Mouse (Mus musculus) R1 (cell line): Measurements from ENCODE around the gene Xrcc5.

Source experiments
- DNase-seq: peaks from one replicate; pipeline ENCODE4 v3.0.0-alpha.2; 2018; ENCODE audit warnings: low read depth, low spot score

Gene Xrcc5

GRCm38 (mm10) chr1:72390420-72390819 is 83.2 kb downstream of the Xrcc5 start:
- no peak for DNase-seq

GRCm38 (mm10) chr1:72399720-72400401 is 92.6 kb downstream of the Xrcc5 start:
- no peak for DNase-seq

GRCm38 (mm10) chr1:72400616-72401015 is 93.4 kb downstream of the Xrcc5 start:
- no peak for DNase-seq

GRCm38 (mm10) chr1:72401331-72402069 is 94.3 kb downstream of the Xrcc5 start:
- DNase-seq = no peak

GRCm38 (mm10) chr1:72406505-72407079 is 99.4 kb downstream of the Xrcc5 start:
- DNase-seq = no peak

- DNase-seq = no peak
These were observed 102.7 kb downstream of the Xrcc5 start for GRCm38 (mm10) chr1:72409936-72410335.

GRCm38 (mm10) chr1:72411108-72411507 is 103.9 kb downstream of the Xrcc5 start:
- no peak for DNase-seq

- no peak for DNase-seq
These were observed 106.0 kb downstream of the Xrcc5 start for GRCm38 (mm10) chr1:72413205-72413604.

GRCm38 (mm10) chr1:72414133-72414532 is 106.9 kb downstream of the Xrcc5 start:
- no peak for DNase-seq

GRCm38 (mm10) chr1:72414561-72415253 is 107.5 kb downstream of the Xrcc5 start:
- peak; percentile 50 for DNase-seq

GRCm38 (mm10) chr1:72418744-72419655 is 111.8 kb downstream of the Xrcc5 start:
- no peak for DNase-seq

GRCm38 (mm10) chr1:72420220-72420619 is 113.0 kb downstream of the Xrcc5 start:
- no peak for DNase-seq

GRCm38 (mm10) chr1:72422121-72422520 is 114.9 kb downstream of the Xrcc5 start:
- no peak for DNase-seq

- no peak for DNase-seq
These were observed 119.2 kb downstream of the Xrcc5 start for GRCm38 (mm10) chr1:72426456-72426855.

- no peak for DNase-seq
These were observed 121.3 kb downstream of the Xrcc5 start for GRCm38 (mm10) chr1:72428526-72428925.

GRCm38 (mm10) chr1:72429107-72429807 is 122.0 kb downstream of the Xrcc5 start:
- DNase-seq = no peak

- no peak for DNase-seq
These were observed 125.4 kb downstream of the Xrcc5 start for GRCm38 (mm10) chr1:72432579-72432978.

GRCm38 (mm10) chr1:72434510-72434909 is 127.3 kb downstream of the Xrcc5 start:
- DNase-seq = peak; percentile 32

GRCm38 (mm10) chr1:72436967-72437366 is 129.7 kb downstream of the Xrcc5 start:
- no peak for DNase-seq

GRCm38 (mm10) chr1:72439146-72439545 is 131.9 kb downstream of the Xrcc5 start:
- DNase-seq = no peak
